Mouse (Mus musculus): ENCODE measurements at regions not wholly inside any gene's neighbourhood (a gene's known extent, or its start where the extent isn't known, plus 50 kb on each side); places are given as distances from the start of the nearest gene placed in this dataset.

GRCm38 (mm10) chr9:91135107-91135506 is 227.1 kb upstream of the Zic4 start:
- no peak overlapping the region for H3K27ac ChIP-seq (ENCODE audit: control insufficient read depth, low read depth, low read length)
- H3K79me2 ChIP-seq (ENCODE audit: control insufficient read depth, insufficient read depth, low read length, poor library complexity) = no peaks in the 10 kb centered on the region
- no peak for TF ChIP-seq USF2 (IDR thresholded peaks at IDR 0.05; ENCODE audit: borderline replicate concordance in 1 of 2, insufficient read depth in 1 of 2, low read depth in 1 of 2, low read length in 2 of 2)
- TF ChIP-seq MAZ (IDR thresholded peaks at IDR 0.05; ENCODE audit: low read depth, low read length) = no peak
- no peak for TF ChIP-seq POLR2AphosphoS2 (IDR thresholded peaks at IDR 0.05; ENCODE audit: low read length)
- TF ChIP-seq TAL1 (IDR thresholded peaks at IDR 0.05; ENCODE audit: low read length) = no peak
- TF ChIP-seq MAFK (IDR thresholded peaks at IDR 0.05; ENCODE audit: borderline replicate concordance, low read depth, low read length) = no peak
- TF ChIP-seq TBP (IDR thresholded peaks at IDR 0.05; ENCODE audit: low read depth, low read length) = no peak
- no peak for TF ChIP-seq KAT2A (conservative IDR thresholded peaks at IDR 0.05; ENCODE audit: low read depth, low read length)
- no peak for TF ChIP-seq POLR2AphosphoS5 (IDR thresholded peaks at IDR 0.05; ENCODE audit: borderline replicate concordance, low read depth, low read length)
- TF ChIP-seq ETS1 (IDR thresholded peaks at IDR 0.05; ENCODE audit: low read depth, low read length) = no peak
- no peak for TF ChIP-seq ZMIZ1 (IDR thresholded peaks at IDR 0.05; ENCODE audit: low read depth, low read length)
- TF ChIP-seq POLR2A (IDR thresholded peaks at IDR 0.05; ENCODE audit: control insufficient read depth in 1 of 2, insufficient read depth in 1 of 2, low read depth in 1 of 2, low read length in 2 of 2, poor library complexity in 1 of 2) = no peak
- no peak for TF ChIP-seq ELF1 (IDR thresholded peaks at IDR 0.05; ENCODE audit: low read depth, low read length)
- TF ChIP-seq NELFE (IDR thresholded peaks at IDR 0.05; ENCODE audit: low read depth, low read length) = no peak
- TF ChIP-seq EP300 (IDR thresholded peaks at IDR 0.05; ENCODE audit: low read depth in 1 of 2, low read length in 2 of 2) = no peak
- TF ChIP-seq MXI1 (IDR thresholded peaks at IDR 0.05; ENCODE audit: low read depth, low read length) = no peak
- DNase-seq (ENCODE audit: low read depth, low spot score) = no peak
- peaks cover 2 to 5% of the 10 kb centered on the region in 2 experiments; a peak in 3 of 4 replicates for H3K4me1 ChIP-seq (ENCODE audit: control insufficient read depth in 1 of 2, insufficient read depth in 2 of 2, low read length in 2 of 2)
- no peaks in the 10 kb centered on the region for H3K27me3 ChIP-seq (ENCODE audit: control insufficient read depth in 1 of 2, insufficient read depth in 2 of 2, low read length in 2 of 2)
- no peak overlapping the region for H3K9ac ChIP-seq (ENCODE audit: control insufficient read depth, low read depth, low read length, poor library complexity, severe bottlenecking)
- peak overlapping the region; percentile 22 to 95; a peak in 2 of 4 replicates for H3K4me3 ChIP-seq (ENCODE audit: control insufficient read depth in 1 of 2, insufficient read depth in 1 of 2, low read depth in 2 of 2, low read length in 2 of 2)
- H3K36me3 ChIP-seq (ENCODE audit: control insufficient read depth in 1 of 2, insufficient read depth in 2 of 2, low read length in 2 of 2) = 0 out of 4 replicates have a peak, but pooled peaks cover 0 to 5% of the 10 kb centered on the region in 2 experiments
- no peaks in the 10 kb centered on the region for H3K9me3 ChIP-seq (replicated peaks; ENCODE audit: insufficient read depth, low read length)

GRCm38 (mm10) chr9:91140651-91141050 is 221.6 kb upstream of the Zic4 start:
- no peaks in the 10 kb centered on the region for H3K9me3 ChIP-seq (replicated peaks; ENCODE audit: insufficient read depth, low read length)
- H3K4me3 ChIP-seq (ENCODE audit: control insufficient read depth in 1 of 2, insufficient read depth in 1 of 2, low read depth in 2 of 2, low read length in 2 of 2) = no peak overlapping the region
- no peaks in the 10 kb centered on the region for H3K36me3 ChIP-seq (ENCODE audit: control insufficient read depth in 1 of 2, insufficient read depth in 2 of 2, low read length in 2 of 2)
- no peaks in the 10 kb centered on the region for H3K79me2 ChIP-seq (ENCODE audit: control insufficient read depth, insufficient read depth, low read length, poor library complexity)
- H3K27me3 ChIP-seq (ENCODE audit: control insufficient read depth in 1 of 2, insufficient read depth in 2 of 2, low read length in 2 of 2) = no peaks in the 10 kb centered on the region
- TF ChIP-seq SMC3 (IDR thresholded peaks at IDR 0.05; ENCODE audit: low read depth, low read length) = no peak
- TF ChIP-seq TAL1 (IDR thresholded peaks at IDR 0.05; ENCODE audit: low read length) = no peak
- no peak for TF ChIP-seq CTCF (IDR thresholded peaks at IDR 0.05 in 2 of 3, conservative IDR thresholded peaks at IDR 0.05 in 1 of 3; ENCODE audit: control insufficient read depth in 1 of 3, insufficient read depth in 1 of 3, low read depth in 2 of 3, low read length in 3 of 3, poor library complexity in 1 of 3, severe bottlenecking in 1 of 3)
- TF ChIP-seq ZNF384 (IDR thresholded peaks at IDR 0.05; ENCODE audit: low read depth, low read length) = no peak
- no peak for TF ChIP-seq SIN3A (IDR thresholded peaks at IDR 0.05; ENCODE audit: low read length)
- no peak for TF ChIP-seq MEF2A (IDR thresholded peaks at IDR 0.05; ENCODE audit: extremely low read depth, insufficient replicate concordance, low read depth, low read length, poor library complexity, severe bottlenecking)
- TF ChIP-seq MAZ (IDR thresholded peaks at IDR 0.05; ENCODE audit: low read depth, low read length) = no peak
- no peak for TF ChIP-seq MAX (IDR thresholded peaks at IDR 0.05; ENCODE audit: low read length)
- no peaks in the 10 kb centered on the region; a peak in 1 of 4 replicates for H3K4me1 ChIP-seq (ENCODE audit: control insufficient read depth in 1 of 2, insufficient read depth in 2 of 2, low read length in 2 of 2)
- no peak overlapping the region for H3K27ac ChIP-seq (ENCODE audit: control insufficient read depth, low read depth, low read length)
- no peak overlapping the region for H3K9ac ChIP-seq (ENCODE audit: control insufficient read depth, low read depth, low read length, poor library complexity, severe bottlenecking)
- no peak for DNase-seq (ENCODE audit: low read depth, low spot score)

Data from MEL (cell line).